Mouse (Mus musculus) small intestine, adult 2 months (tissue): Measurements from ENCODE around the gene Rassf8.

Source experiments
- CTCF ChIP-seq: fragments of 200-500 bp; IDR thresholded peaks from 2 replicates; pipeline ENCODE4 v1.5.1; 2012; ENCODE audit warnings: low read depth, mild to moderate bottlenecking, control low read depth, inconsistent platforms, low read length, moderate library complexity, mixed read lengths; ENCODE audit not compliant: insufficient replicate concordance, insufficient read length; ENCODE audit errors: extremely low read depth
- POLR2A ChIP-seq: fragments of 200-500 bp; IDR thresholded peaks from 2 replicates; pipeline ENCODE4 v1.6.1; 2012; ENCODE audit warnings: low read depth, mild to moderate bottlenecking, control low read depth, inconsistent platforms, low read length, moderate library complexity

GRCm38 (mm10) chr6:145736099-145736498 is 10.4 kb upstream of the Rassf8 start:
- TF ChIP-seq CTCF (no peak), POLR2A (no peak)
